8 mouse cellular contexts compared by ENCODE assay signal in genomic region chr2:136670539-136671271, GRCm38 (mm10). TPM values are rescaled to one million over a fixed set of nuclear protein-coding genes. Genes with fewer than 3 reads are reported as not detected.
DNase-seq lines count a peak whose midpoint lies in the region; ATAC-seq lines count a peak whose summit lies in the region.
"Had no signal": no experiment of that assay in that cellular context is flagged by ENCODE, and none has a peak within 500 bp of the region (broad histone marks: within the 10 kb centered on the region; RNA-seq: fewer than 3 reads in every experiment).

No protein-coding gene starts in this region.

- no peaks in the 10 kb centered on the region for H3K27me3 ChIP-seq in forebrain, embryonic 15.5 days

- peaks cover 9% of the 10 kb centered on the region for H3K4me1 ChIP-seq in forebrain, embryonic 15.5 days

- H3K4me2 ChIP-seq in forebrain, embryonic 15.5 days (replicated peaks) = 0 out of 2 replicates have a peak overlapping the region, but pooled peaks have one; percentile 4

- no peak overlapping the region for H3K4me3 ChIP-seq in forebrain, embryonic 15.5 days

- DNase-seq in R1 (ENCODE audit: low read depth, low spot score) = peak; percentile 5
- DNase-seq in cerebellum, adult 11 months = peak; percentile 77
- peak; percentile 69 for DNase-seq in left cerebral cortex, postnatal 4 days
- DNase-seq in right cerebral cortex, postnatal 4 days = peak; percentile 43
- DNase-seq in urinary bladder, adult 2 months (ENCODE audit: low spot score) = no peak
- no peak for DNase-seq in urinary bladder, postnatal 36 days (ENCODE audit: low spot score in 2 of 2)

- intact Hi-C loops in left cerebral cortex, postnatal 4 days (cut with DNase I) = no loop called here

- H3K36me3 ChIP-seq in forebrain, embryonic 15.5 days = no peaks in the 10 kb centered on the region

- no peak overlapping the region for H3K9ac ChIP-seq in forebrain, embryonic 15.5 days (replicated peaks)

- H3K27ac ChIP-seq in forebrain, embryonic 15.5 days (replicated peaks) = peak overlapping the region; percentile 68

- no peaks in the 10 kb centered on the region for H3K9me3 ChIP-seq in forebrain, embryonic 15.5 days

- 26% methylated on average over 9 of the region's 9 CpGs for WGBS in forebrain, embryonic 15.5 days

- ATAC-seq in forebrain, embryonic 15.5 days (replicated peaks) = peak; percentile 88

RNA-seq across cellular contexts. Expression of gene Snap25, which starts 42.5 kb away (rescaled TPM):
- 110 and 114 TPM in 2 replicates for polyA plus RNA-seq in forebrain, embryonic 15.5 days (2015; fragmentation: Nextera tagmentation; extraction: Ambion mirVana)
- total RNA-seq in left cerebral cortex, postnatal 4 days (2021) = 100 to 1,000 TPM; 526 to 550 TPM
- 1.6 and 2.3 TPM in 2 replicates for polyA plus RNA-seq in urinary bladder, adult 2 months (2012; rRNA removed)
- total RNA-seq: hematopoietic stem cell, adult 5-6 weeks had no signal

Comparison
In these comparisons a context has a peak if more than half of its experiments do, and no peak if none do; other contexts are left out.
1. DNase-seq: peak in R1 (single experiment), cerebellum, adult 11 months (single experiment), left cerebral cortex, postnatal 4 days (single experiment) and right cerebral cortex, postnatal 4 days (single experiment); none in urinary bladder, adult 2 months (single experiment) and urinary bladder, postnatal 36 days (0 of 2).
2. RNA of gene Snap25, which starts 42.5 kb away (polyA plus RNA-seq): 110 to 114 TPM in forebrain, embryonic 15.5 days; 1.6 to 2.3 TPM in urinary bladder, adult 2 months; every median in the first group is over 10 times any median in the second.